Mouse (Mus musculus): ENCODE measurements around the gene Naaladl1.

Naaladl1 gene

GRCm38 (mm10) chr19:6105586-6105985, at the start of gene Naaladl1:
Gene Naaladl1, plus strand, starts transcription at chr19:6105782.
- no peak for DNase-seq (ENCODE audit: low spot score)

GRCm38 (mm10) chr19:6056696-6057095, 48.9 kb upstream of the Naaladl1 start:
- no peak for DNase-seq (ENCODE audit: low spot score)

- peak; percentile 98 for DNase-seq (ENCODE audit: low spot score)
Observed at GRCm38 (mm10) chr19:6057313-6058096, 48.1 kb upstream of the Naaladl1 start, which contains the start of the genes Mrpl49 and Fau. Gene Mrpl49, minus strand, starts transcription at chr19:6057785. Gene Fau, plus strand, starts transcription at chr19:6057844.

DNA sequence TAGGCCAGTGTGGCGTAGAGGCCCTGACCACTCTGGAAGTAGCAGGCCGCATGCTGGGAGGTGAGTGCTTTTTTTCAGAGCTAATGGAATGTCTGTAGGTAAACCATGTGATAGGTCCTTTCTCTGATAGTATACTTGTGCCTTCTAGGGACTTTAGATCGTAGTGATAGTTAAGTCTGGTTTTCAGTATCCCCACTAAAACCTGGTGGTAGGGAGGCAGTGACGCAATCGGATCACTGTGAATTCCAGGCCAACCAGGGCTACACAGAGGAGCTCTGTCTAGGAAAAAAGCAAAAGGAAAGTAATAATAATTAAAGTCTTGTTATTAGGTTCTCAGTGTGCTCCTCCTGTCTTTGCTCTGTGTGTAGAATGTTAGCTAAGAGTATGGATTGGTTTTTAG, 47.1 kb upstream of the Naaladl1 start:
- DNase-seq (ENCODE audit: low spot score): no peak

DNA sequence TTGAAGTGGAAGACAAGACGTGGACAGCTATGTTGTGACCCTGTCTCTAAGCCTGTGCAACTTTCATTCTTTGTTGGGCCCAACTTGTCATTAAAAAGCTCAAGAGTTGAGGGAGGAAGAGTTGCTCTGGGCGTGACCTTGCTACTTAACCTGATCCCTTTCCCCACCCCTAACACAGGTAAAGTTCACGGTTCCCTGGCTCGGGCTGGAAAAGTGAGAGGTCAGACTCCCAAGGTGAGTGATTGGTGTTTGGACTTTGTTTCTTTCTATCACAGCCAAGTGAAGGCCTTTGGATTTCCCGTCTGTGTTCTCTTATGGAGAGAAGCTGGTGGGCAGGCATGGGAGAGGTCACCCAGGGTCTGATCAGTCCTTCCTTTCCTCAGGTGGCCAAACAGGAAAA, 46.6 kb upstream of the Naaladl1 start:
- no peak for DNase-seq (ENCODE audit: low spot score)

DNA sequence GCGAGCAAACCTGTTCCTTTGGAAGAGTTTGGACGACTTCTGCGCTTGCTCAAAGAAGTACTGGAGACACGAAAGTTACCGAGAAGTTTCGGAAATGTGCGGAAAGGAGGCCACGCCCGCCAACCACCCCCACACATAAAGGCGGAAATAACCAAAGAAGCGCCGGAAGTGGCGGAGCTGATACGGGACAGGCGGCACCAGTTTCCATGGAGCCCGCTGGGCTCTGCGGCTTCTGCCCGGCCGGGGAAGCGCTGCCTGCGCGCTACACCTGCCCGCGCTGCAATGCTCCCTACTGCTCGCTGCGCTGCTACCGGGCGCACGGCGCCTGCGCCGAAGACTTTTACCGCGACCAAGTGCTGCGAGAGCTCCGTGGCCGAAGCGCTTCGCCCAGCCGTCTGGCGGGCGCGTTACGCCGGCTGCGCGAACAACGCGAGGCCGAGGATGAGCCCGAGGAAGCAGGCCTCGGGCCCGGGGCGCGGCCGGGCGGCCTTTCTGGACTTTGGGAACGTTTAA, 44.5 kb upstream of the Naaladl1 start, which contains the start of gene Znhit2:
Gene Znhit2 (plus strand): TSS at position 172 of the 513 bp plus-strand sequence.
- DNase-seq (ENCODE audit: low spot score): peak; percentile 84

- DNase-seq (ENCODE audit: low spot score): no peak
Observed at GRCm38 (mm10) chr19:6061641-6062302, 43.8 kb upstream of the Naaladl1 start.

DNA sequence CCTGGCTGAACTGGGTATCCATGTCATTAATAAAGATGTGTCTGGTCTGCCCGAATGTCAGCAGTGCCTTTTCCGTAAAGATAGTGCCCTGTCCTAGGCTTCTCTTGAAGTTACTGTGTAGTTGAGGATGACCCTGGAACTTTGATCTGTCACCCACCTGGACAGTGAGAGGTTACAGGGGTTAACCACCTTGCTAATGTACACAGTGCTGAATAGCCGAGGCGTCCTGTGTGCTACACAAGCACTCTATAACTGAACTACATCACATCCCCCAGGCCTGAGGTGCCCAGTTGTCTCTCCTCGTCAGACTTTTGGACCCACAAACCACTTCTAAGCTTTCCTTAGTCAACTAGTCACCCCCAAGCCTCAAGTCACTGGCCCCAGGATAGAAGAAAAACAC, 43.2 kb upstream of the Naaladl1 start:
- no peak for DNase-seq (ENCODE audit: low spot score)

DNA sequence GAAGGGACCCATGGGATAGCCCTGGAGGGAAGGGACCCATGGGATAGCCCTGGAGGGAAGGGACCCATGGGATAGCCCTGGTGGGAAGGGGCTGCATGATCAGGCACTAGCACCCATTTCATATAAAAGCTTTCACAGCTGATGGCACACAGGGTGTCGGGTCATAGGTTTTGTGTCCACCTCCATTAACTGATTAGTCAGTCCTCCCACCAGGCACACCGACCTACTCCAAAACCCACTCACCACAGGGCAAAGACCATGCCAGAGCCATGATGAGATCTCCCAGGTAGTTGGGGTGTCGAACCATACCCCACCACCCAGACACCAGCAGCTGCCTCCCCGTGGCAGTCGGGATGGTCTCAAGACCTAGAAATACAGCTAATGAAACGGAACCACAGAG, 42.5 kb upstream of the Naaladl1 start:
- no peak for DNase-seq (ENCODE audit: low spot score)

GRCm38 (mm10) chr19:6066571-6066970, 39.0 kb upstream of the Naaladl1 start:
- DNase-seq (ENCODE audit: low spot score): no peak

DNA sequence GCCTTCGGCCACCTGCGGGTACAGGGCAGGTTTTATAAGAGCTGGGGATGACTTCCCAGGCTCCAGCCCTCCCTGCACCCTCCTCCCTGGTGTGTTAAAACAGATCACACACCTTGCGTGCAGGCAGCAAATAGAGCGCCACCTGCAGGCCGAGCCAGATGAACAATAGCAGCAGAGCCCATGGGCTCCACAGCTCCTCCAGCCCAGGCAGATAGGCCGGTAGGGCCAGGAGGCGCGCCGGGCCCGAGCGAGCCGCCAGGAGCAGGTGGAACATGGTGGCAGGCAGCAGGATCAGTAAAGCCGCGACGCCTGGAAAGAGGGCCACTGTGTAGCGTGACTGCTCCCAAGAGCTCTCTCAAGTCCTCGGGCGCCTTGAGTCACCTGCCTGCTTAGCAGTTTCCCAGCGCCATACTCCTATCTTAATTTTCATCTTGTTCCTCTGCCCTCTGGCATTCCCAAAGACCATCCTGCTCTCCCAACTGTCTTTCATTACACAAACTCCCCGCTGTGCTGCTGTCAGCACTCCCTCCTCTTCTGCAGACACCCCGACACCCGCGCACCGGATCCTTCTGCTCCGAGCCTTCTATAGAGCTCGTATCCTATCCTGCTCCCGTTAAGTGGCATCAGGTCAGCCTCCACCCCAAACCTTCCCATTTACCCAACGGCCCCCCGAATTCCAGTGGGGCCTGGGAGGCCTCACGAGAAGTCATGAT, 38.4 kb upstream of the Naaladl1 start:
- peak; percentile 76 for DNase-seq (ENCODE audit: low spot score)

DNA sequence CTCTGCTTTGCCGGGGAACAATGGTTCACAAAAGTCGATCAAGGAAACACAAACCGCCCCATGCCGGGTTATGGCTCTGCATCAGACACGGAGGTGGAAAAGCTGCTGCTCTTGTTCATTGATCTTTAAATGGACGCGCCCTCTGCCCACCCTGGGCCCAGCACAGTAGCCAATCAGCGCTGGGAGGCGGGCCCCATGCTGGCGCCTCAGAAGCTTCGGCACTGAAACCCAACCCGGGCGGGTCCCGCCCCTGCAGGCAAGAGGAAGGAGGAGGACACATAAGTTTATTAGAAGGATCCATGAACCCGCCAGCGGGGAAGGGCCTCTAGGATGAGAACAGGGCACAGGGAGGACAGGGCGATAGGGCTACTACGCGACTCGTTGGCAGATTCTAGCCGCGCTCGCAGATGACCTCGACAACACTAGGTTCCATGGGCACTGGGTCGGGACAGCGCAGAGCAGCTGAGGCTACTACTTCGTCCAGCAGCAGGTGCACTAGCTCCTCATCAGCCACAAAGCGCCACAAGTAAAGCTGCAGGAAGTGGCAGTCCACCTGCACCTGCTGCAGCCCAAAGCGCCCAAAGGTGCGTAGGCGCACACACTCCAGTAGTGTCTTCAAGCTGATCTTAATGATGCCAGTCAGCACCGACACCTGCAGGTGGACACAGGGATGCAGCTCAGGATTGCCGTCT, 37.7 kb upstream of the Naaladl1 start, which contains the start of gene Tm7sf2:
Gene Tm7sf2 (minus strand): TSS at position 650 of the 692 bp plus-strand sequence.
- DNase-seq (ENCODE audit: low spot score): peak; percentile 82

GRCm38 (mm10) chr19:6068951-6069350, 36.6 kb upstream of the Naaladl1 start:
- DNase-seq (ENCODE audit: low spot score): no peak

DNA sequence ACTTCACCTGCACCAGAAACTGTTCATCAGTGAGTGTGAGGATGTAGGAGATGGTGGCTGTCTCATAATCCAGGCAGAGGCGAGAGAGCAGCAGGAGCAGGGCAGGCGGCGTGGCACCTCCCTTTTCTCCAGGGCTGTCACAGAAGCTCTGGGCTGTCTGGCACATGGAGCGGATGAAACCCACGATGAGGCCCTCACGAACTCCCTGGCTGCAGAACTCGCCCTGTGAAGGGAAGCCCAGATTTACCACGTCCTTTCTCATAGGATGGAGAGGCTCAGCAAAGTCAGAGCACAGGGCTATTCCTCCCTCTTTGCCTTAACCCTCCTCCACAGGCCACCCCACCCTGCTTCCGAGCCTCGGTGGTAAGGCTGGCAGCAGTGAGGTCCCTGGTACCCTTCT, 35.7 kb upstream of the Naaladl1 start:
- DNase-seq (ENCODE audit: low spot score): no peak

- no peak for DNase-seq (ENCODE audit: low spot score)
Observed at GRCm38 (mm10) chr19:6070571-6071250, 34.9 kb upstream of the Naaladl1 start.

- DNase-seq (ENCODE audit: low spot score): no peak
Observed at GRCm38 (mm10) chr19:6071261-6071660, 34.3 kb upstream of the Naaladl1 start.

GRCm38 (mm10) chr19:6073889-6074288, 31.7 kb upstream of the Naaladl1 start:
- no peak for DNase-seq (ENCODE audit: low spot score)

DNA sequence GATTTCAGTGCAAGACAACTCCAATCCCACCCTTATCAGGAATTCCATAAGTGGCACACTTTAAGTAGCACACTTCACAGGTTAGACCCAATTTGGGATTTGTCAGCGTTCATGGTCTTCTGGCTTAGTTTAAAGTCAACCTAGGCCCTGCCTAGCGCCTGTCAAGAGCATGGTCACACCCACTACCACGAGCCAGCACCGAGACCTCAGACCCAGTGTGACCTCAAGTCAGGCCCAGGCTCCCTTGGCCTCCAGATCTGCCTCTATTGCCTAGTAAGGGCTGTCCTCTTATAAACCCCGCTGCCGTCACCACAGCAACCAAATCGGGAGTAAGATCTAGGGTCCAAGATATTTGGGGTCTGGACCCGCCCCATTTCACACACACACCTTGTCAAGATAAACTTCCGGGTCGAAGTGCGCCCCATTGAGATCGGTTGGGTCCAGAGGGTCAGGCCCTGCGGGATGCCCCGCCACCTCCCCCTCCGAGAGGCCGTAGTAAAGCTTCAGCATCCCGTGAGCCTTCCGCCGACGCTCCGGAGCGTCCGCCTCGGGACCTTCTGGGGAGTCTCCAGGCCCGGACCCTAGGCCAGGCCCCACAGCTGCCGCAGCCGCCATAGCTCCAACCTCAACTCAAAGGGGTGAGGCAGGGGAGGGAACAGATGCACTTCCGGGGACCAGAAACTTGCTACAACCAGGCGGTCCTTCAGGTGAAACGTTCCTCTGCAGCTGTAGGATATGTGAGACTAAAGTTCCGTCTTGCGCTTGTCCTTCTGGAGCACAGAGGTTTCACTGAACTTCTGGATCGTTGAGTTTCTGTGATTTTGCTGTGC, 28.8 kb upstream of the Naaladl1 start, which contains the start of gene Vps51:
Gene Vps51 (minus strand): TSS at position 668 of the 830 bp plus-strand sequence.
- peak; percentile 71 for DNase-seq (ENCODE audit: low spot score)

- no peak for DNase-seq (ENCODE audit: low spot score)
Observed at GRCm38 (mm10) chr19:6079983-6080480, 25.6 kb upstream of the Naaladl1 start, which contains the start of gene Tmem262. Gene Tmem262, plus strand, starts transcription at chr19:6080033.

- no peak for DNase-seq (ENCODE audit: low spot score)
Observed at GRCm38 (mm10) chr19:6082156-6082555, 23.4 kb upstream of the Naaladl1 start, which contains the start of gene Gm28374. Gene Gm28374, minus strand, starts transcription at chr19:6082256.
